Mouse (Mus musculus) liver, embryonic 11.5 days (tissue): Measurements from ENCODE around the gene Olfr1368. TPM values are rescaled to one million over a fixed set of nuclear protein-coding genes. Genes with fewer than 3 reads are reported as not detected.

Source experiments
- ATAC-seq: fragments of 200-750 bp; cut with Nextera tagmentation; replicated peaks from 2 replicates; pipeline ENCODE4 v1.8.0; 2017; ENCODE audit warnings: moderate number of reproducible peaks, mild to moderate bottlenecking, moderate TSS enrichment, moderate library complexity; ENCODE audit not compliant: low FRiP score
- DNase-seq: peaks from one replicate; pipeline ENCODE4 v3.0.0-alpha.2; 2017; ENCODE audit warnings: low spot score
- H3K27ac ChIP-seq: fragments of 300-500 bp; sonication (generic); 2 replicates; pipeline ENCODE4 v1.5.1; 2014; ENCODE audit warnings: mild to moderate bottlenecking, low read depth, low read length, control low read depth
- H3K27me3 ChIP-seq: fragments of 300-500 bp; sonication (generic); replicated peaks from 2 replicates; pipeline ENCODE4 v1.6.1; 2014; ENCODE audit warnings: low read length, mixed read lengths; ENCODE audit not compliant: control insufficient read depth, insufficient read depth
- H3K36me3 ChIP-seq: fragments of 300-500 bp; sonication (generic); 2 replicates; pipeline ENCODE4 v1.6.1; 2014; ENCODE audit warnings: mild to moderate bottlenecking, low read length, moderate library complexity, mixed read lengths; ENCODE audit not compliant: control insufficient read depth, insufficient read depth
- H3K4me1 ChIP-seq: fragments of 300-500 bp; sonication (generic); replicated peaks from 2 replicates; pipeline ENCODE4 v1.6.1; 2014; ENCODE audit warnings: low read length, mixed read lengths; ENCODE audit not compliant: control insufficient read depth, insufficient read depth
- H3K4me2 ChIP-seq: fragments of 300-500 bp; sonication (generic); 2 replicates; pipeline ENCODE4 v1.6.1; 2014; ENCODE audit warnings: mild to moderate bottlenecking, control low read depth, moderate library complexity
- H3K4me3 ChIP-seq: fragments of 300-500 bp; sonication (generic); 2 replicates; pipeline ENCODE4 v1.5.1; 2014; ENCODE audit warnings: low read depth, low read length, control low read depth
- H3K9ac ChIP-seq: fragments of 300-500 bp; sonication (generic); 2 replicates; pipeline ENCODE4 v1.6.1; 2014; ENCODE audit warnings: low read depth, low read length, control low read depth
- H3K9me3 ChIP-seq: fragments of 300-500 bp; sonication (generic); 2 replicates; pipeline ENCODE4 v1.6.1; 2016; ENCODE audit warnings: low read length, inconsistent platforms, mixed read lengths; ENCODE audit not compliant: control insufficient read depth
- WGBS: fragments of 180-500 bp; shearing (Covaris S2); extraction: QIAGEN DNeasy Blood & Tissue Kit; methylation state at CpG from one replicate; pipeline ENCODE4 v1.1.7; 2014; 5-methylcytosine and 5-hydroxymethylcytosine counted together
- polyA plus RNA-seq: library from polyadenylated mRNA; unstranded; fragments of >200 nt; fragmentation: Nextera tagmentation; extraction: Ambion mirVana; gene quantifications from 2 replicates; pipeline ENCODE4 v1.2.1, GENCODE M21; 2014

The Olfr1368 gene
- polyA plus RNA-seq = not detected in 2 replicates

GRCm38 (mm10) chr13:21145767-21146166 lies at the start of gene Olfr1368:
Olfr1368 (minus strand) TSS chr13:21145867.
- 59% methylated on average over 4 of the region's 4 CpGs for WGBS
- ATAC-seq (no peak), DNase-seq (no peak)
- Histone ChIP-seq H3K36me3 (no peaks in the 10 kb centered on the region), H3K4me3 (no peak within 1 kb of the TSS), H3K9me3 (no peaks in the 10 kb centered on the region), H3K4me2 (no peak within 1 kb of the TSS), H3K27ac (no peak within 1 kb of the TSS), H3K9ac (no peak within 1 kb of the TSS), H3K27me3 (no peaks in the 10 kb centered on the region), H3K4me1 (no peaks in the 10 kb centered on the region)

GRCm38 (mm10) chr13:21185521-21185920 lies 39.9 kb upstream of the Olfr1368 start:
- Histone ChIP-seq H3K4me1 (peaks cover 20% of the 10 kb centered on the region), H3K4me2 (no peak overlapping the region), H3K9me3 (no peaks in the 10 kb centered on the region), H3K9ac (peak overlapping the region; percentile 26; the same call in 1 of the 2 replicates), H3K4me3 (no peak overlapping the region), H3K36me3 (peaks cover 75% of the 10 kb centered on the region), H3K27me3 (no peaks in the 10 kb centered on the region), H3K27ac (no peak overlapping the region)
- ATAC-seq = no peak
- DNase-seq = no peak
- 80% methylated on average over 4 of the region's 4 CpGs for WGBS

- H3K27ac ChIP-seq = no peak overlapping the region
- DNase-seq (no peak), ATAC-seq (no peak)
- no peak overlapping the region for H3K4me2 ChIP-seq
- H3K4me3 ChIP-seq = no peak overlapping the region
- 88% methylated on average over 7 of the region's 7 CpGs for WGBS
- H3K9ac ChIP-seq = no peak overlapping the region
- no peaks in the 10 kb centered on the region for H3K27me3 ChIP-seq
- H3K4me1 ChIP-seq = peaks cover 24% of the 10 kb centered on the region
- H3K9me3 ChIP-seq = no peaks in the 10 kb centered on the region
- peaks cover 61% of the 10 kb centered on the region for H3K36me3 ChIP-seq
These were observed 38.0 kb upstream of the Olfr1368 start for GRCm38 (mm10) chr13:21183661-21184060.

DNA sequence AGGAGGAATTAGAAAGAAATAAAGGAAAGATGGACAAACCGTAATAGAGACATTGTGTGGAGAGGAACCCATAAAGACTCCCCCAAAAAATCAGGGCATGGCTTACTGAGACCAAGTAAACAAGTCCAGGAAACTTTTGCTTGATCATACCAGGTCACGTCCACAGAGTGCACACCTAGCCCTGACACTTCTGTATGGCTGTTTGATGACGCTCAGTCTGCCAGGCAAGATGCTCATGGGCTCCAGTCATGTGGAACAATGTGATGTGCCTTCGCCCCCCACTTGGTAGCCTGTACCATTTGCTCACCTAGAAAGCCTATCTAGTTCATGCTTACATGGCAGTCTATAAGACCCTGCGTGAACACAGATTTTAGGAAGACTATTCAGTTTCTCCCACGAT lies 37.4 kb upstream of the Olfr1368 start:
- Histone ChIP-seq H3K27me3 (no peaks in the 10 kb centered on the region), H3K9ac (no peak overlapping the region), H3K4me1 (peaks cover 30% of the 10 kb centered on the region), H3K4me3 (no peak overlapping the region), H3K4me2 (no peak overlapping the region; the same call in 1 of the 2 replicates), H3K27ac (no peak overlapping the region), H3K9me3 (no peaks in the 10 kb centered on the region), H3K36me3 (peaks cover 55% of the 10 kb centered on the region)
- ATAC-seq = no peak
- WGBS = 93% methylated on average over 6 of the region's 6 CpGs
- DNase-seq = no peak

- H3K27ac ChIP-seq = no peak overlapping the region
- peak overlapping the region; percentile 99 for H3K9ac ChIP-seq
- ATAC-seq (no peak), DNase-seq (no peak)
- H3K9me3 ChIP-seq = no peaks in the 10 kb centered on the region
- H3K27me3 ChIP-seq = no peaks in the 10 kb centered on the region
- 78% methylated on average over 7 of the region's 7 CpGs for WGBS
- peak overlapping the region; percentile 98 for H3K4me2 ChIP-seq
- H3K4me1 ChIP-seq = peaks cover 30% of the 10 kb centered on the region
- H3K36me3 ChIP-seq = peaks cover 45% of the 10 kb centered on the region
- H3K4me3 ChIP-seq = peak overlapping the region; percentile 100
These were observed 36.3 kb upstream of the Olfr1368 start for GRCm38 (mm10) chr13:21181996-21182395.

- DNase-seq (no peak), ATAC-seq (peak; percentile 35)
- H3K4me3 ChIP-seq = peak overlapping the region; percentile 100
- peaks cover 30% of the 10 kb centered on the region for H3K4me1 ChIP-seq
- no peaks in the 10 kb centered on the region for H3K27me3 ChIP-seq
- H3K9me3 ChIP-seq = no peaks in the 10 kb centered on the region
- peaks cover 37% of the 10 kb centered on the region for H3K36me3 ChIP-seq
- H3K4me2 ChIP-seq = peak overlapping the region; percentile 98
- H3K27ac ChIP-seq = peak overlapping the region; percentile 73
- H3K9ac ChIP-seq = peak overlapping the region; percentile 99
- WGBS = under 1% methylated on average over 71 of the region's 71 CpGs
These were observed 35.2 kb upstream of the Olfr1368 start for GRCm38 (mm10) chr13:21180551-21181530.

DNA sequence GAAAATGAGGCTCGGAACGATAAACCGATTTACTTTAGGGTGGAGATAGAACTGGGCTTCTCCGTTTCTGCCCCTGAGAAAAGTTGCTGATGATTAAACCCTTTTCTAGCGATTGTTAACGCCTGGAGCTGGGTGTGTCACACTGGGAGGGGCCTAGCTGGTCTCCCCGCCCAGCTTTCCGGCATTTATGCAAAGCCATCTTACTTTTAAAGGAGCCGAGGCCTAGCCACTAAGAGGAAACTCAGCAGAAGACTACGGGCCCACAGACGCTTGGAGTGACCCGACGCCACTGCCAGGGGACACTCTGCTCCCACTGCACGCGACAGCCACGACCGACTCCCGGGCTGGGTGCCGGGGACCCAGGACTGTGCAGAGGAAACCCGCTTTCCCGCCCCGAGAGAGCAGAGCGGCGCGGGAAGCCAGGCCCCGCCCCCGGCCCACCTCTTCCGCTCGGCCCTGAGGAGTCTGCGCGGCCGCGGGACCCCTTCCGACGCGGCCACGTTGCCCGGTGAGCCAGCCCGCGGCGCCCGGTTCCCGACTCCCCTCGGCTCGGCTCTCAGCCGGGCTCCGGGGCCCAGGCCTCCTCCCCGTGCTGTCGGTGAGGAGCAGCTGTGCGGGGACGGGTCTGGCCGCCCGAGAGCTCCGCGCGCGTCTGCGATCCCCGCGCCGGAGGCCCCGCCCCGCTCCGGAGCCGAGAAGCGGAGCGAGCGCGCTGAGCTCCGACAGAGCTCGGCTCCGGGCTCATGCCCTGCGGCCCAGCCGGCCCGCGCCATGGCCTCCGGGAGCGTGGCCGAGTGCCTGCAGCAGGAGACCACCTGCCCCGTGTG lies 34.3 kb upstream of the Olfr1368 start:
- Histone ChIP-seq H3K9me3 (no peaks in the 10 kb centered on the region), H3K4me1 (peaks cover 30% of the 10 kb centered on the region), H3K27ac (peak overlapping the region; percentile 73), H3K36me3 (peaks cover 29% of the 10 kb centered on the region), H3K9ac (peak overlapping the region; percentile 99), H3K27me3 (no peaks in the 10 kb centered on the region), H3K4me2 (peak overlapping the region; percentile 98), H3K4me3 (peak overlapping the region; percentile 100)
- WGBS = under 1% methylated on average over 73 of the region's 80 CpGs
- DNase-seq (peak; percentile 93), ATAC-seq (peak; percentile 95)

GRCm38 (mm10) chr13:21179367-21179723 lies 33.7 kb upstream of the Olfr1368 start, which contains the start of gene Trim27:
Trim27 (plus strand) TSS chr13:21179445.
- peaks cover 28% of the 10 kb centered on the region for H3K4me1 ChIP-seq
- no peak for DNase-seq
- 0% methylated on average over 15 of the region's 15 CpGs for WGBS
- H3K9ac ChIP-seq = peak within 1 kb of the TSS; percentile 99
- H3K36me3 ChIP-seq = peaks cover 26% of the 10 kb centered on the region
- peak within 1 kb of the TSS; percentile 98 for H3K4me2 ChIP-seq
- peak within 1 kb of the TSS; percentile 100 for H3K4me3 ChIP-seq
- peak; percentile 58 for ATAC-seq
- no peaks in the 10 kb centered on the region for H3K27me3 ChIP-seq
- H3K9me3 ChIP-seq = no peaks in the 10 kb centered on the region
- H3K27ac ChIP-seq = peak within 1 kb of the TSS; percentile 73
